Mouse (Mus musculus) frontal cortex, adult 2 months (tissue): ENCODE data around the gene Tcp11. TPM values are rescaled to one million over a fixed set of nuclear protein-coding genes. Genes with fewer than 3 reads are reported as not detected.

Experiments used
- DNase-seq, 2 experiments: peaks; one replicate each; pipeline ENCODE4 v3.0.0; 2022; ENCODE audit warnings: low spot score in 1 of 2; ENCODE audit errors: extremely low spot score in 1 of 2
- polyA plus RNA-seq: library from polyadenylated mRNA; depleted of rRNA; stranded (reverse); fragments of >200 nt; gene quantifications from 2 replicates; pipeline ENCODE4 v1.2.3, GENCODE M21; 2012

The Tcp11 gene
- polyA plus RNA-seq, 1 experiment = 1.0 TPM

GRCm38 (mm10) chr17:28084964-28085363 is 4.5 kb upstream of the Tcp11 start:
- DNase-seq = peak; percentile 58 to 94

- DNase-seq = no peak
These were observed 4.0 kb upstream of the Tcp11 start for GRCm38 (mm10) chr17:28084395-28084905.

- no peak for DNase-seq
These were observed 2.4 kb upstream of the Tcp11 start for GRCm38 (mm10) chr17:28082863-28083262.

GRCm38 (mm10) chr17:28081856-28082255 is 1.4 kb upstream of the Tcp11 start:
- no peak for DNase-seq

GRCm38 (mm10) chr17:28081385-28081784 is 946 bp upstream of the Tcp11 start:
- DNase-seq = peak in 1 of 2 experiments; percentile 66

GRCm38 (mm10) chr17:28080817-28081165 is 352 bp upstream of the Tcp11 start:
- no peak for DNase-seq

GRCm38 (mm10) chr17:28079618-28080017 is 821 bp downstream of the Tcp11 start:
- DNase-seq = peak; percentile 56 to 90

- DNase-seq = no peak
These were observed 2.4 kb downstream of the Tcp11 start for GRCm38 (mm10) chr17:28078028-28078427.

- no peak for DNase-seq
These were observed 6.0 kb downstream of the Tcp11 start for GRCm38 (mm10) chr17:28074486-28074885.

GRCm38 (mm10) chr17:28072730-28073129 is 7.7 kb downstream of the Tcp11 start:
- peak; percentile 20 to 50 for DNase-seq

GRCm38 (mm10) chr17:28070256-28070655 is 10.2 kb downstream of the Tcp11 start:
- DNase-seq = peak in 1 of 2 experiments; percentile 42

GRCm38 (mm10) chr17:28069446-28069845 is 11.0 kb downstream of the Tcp11 start:
- no peak for DNase-seq

GRCm38 (mm10) chr17:28067303-28067702 is 13.1 kb downstream of the Tcp11 start:
- no peak for DNase-seq

- no peak for DNase-seq
These were observed 17.3 kb downstream of the Tcp11 start for GRCm38 (mm10) chr17:28063163-28063562.

- DNase-seq = no peak
These were observed 17.7 kb downstream of the Tcp11 start for GRCm38 (mm10) chr17:28062710-28063109.

GRCm38 (mm10) chr17:28061472-28061871 is 19.0 kb downstream of the Tcp11 start:
- DNase-seq = peak in 1 of 2 experiments; percentile 58

GRCm38 (mm10) chr17:28060681-28061080 is 19.8 kb downstream of the Tcp11 start:
- no peak for DNase-seq

GRCm38 (mm10) chr17:28058346-28058745 is 22.1 kb downstream of the Tcp11 start:
- DNase-seq = no peak

- DNase-seq = no peak
These were observed 28.1 kb downstream of the Tcp11 start for GRCm38 (mm10) chr17:28052293-28052863.

- no peak for DNase-seq
These were observed 30.2 kb downstream of the Tcp11 start for GRCm38 (mm10) chr17:28050210-28050609.

GRCm38 (mm10) chr17:28048425-28048824 is 32.0 kb downstream of the Tcp11 start:
- no peak for DNase-seq

GRCm38 (mm10) chr17:28047520-28047919 is 32.9 kb downstream of the Tcp11 start:
- DNase-seq = no peak

GRCm38 (mm10) chr17:28047017-28047416 is 33.4 kb downstream of the Tcp11 start:
- DNase-seq = no peak
